Mouse (Mus musculus) Patski (cell line): ENCODE measurements around the gene Dclre1a. TPM values are rescaled to one million over a fixed set of nuclear protein-coding genes. Genes with fewer than 3 reads are reported as not detected.

Source experiments
- ATAC-seq: fragments of 100-300 bp; one replicate; pipeline ENCODE4 v1.8.0; 2021
- CTCF ChIA-PET: fragments of 350-600 bp; sonication (Branson Sonifier 250); formaldehyde crosslinking; loops from one replicate; lab custom pipeline; 2022; ENCODE audit warnings: inconsistent platforms; lab: Charles Lee
- POLR2A ChIA-PET: fragments of 350-600 bp; sonication (Branson Sonifier 250); formaldehyde crosslinking; loops from one replicate; lab custom pipeline; 2022; ENCODE audit warnings: antibody characterized with exemption, inconsistent platforms; lab: Charles Lee
- DNase-seq: peaks from one replicate; pipeline ENCODE4 v3.0.0-alpha.2; 2011; ENCODE audit warnings: low read depth, low spot score
- H3K27me3 ChIP-seq: fragments of 371-371 bp; one replicate; pipeline ENCODE4 v1.5.1; 2021
- CTCF ChIP-seq: fragments of 100-300 bp; IDR thresholded peaks from one replicate; pipeline ENCODE4 v1.5.1; 2021
- in situ Hi-C: fragments of 300-500 bp; cut with MboI; formaldehyde crosslinking; loops from 3 replicates; pipeline ENCODE4 v1.11.1; 2018; ENCODE audit warnings: low pct_unique_long_range_greater_than_20kb, mixed read lengths
- polyA plus RNA-seq: library from polyadenylated mRNA; unstranded; gene quantifications from one replicate; pipeline ENCODE4 v1.2.3, GENCODE M21; 2021

The Dclre1a gene
- polyA plus RNA-seq, 1 experiment from 2014 or later: 19.6 TPM

DNA sequence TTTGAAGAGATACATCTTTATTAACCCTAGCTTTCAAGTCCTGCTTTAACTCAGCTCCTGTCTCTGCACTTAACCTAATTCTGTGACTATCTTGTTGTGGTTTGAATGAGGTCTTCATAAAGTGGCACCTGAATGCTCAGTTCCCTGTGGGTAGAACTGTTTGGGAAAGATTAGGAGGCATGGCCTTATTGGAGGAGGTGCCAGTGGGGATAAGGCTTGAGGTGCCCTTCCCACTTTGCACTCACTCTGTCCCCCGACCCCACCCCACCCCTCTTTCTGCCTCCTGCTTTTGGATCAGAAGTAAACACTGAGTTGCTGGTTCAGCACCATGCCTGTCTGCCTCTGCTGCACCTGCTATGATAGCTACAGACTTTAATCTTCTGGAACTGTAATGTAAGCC lies 29.8 kb upstream of the Dclre1a start:
- DNase-seq (no peak), ATAC-seq (no peak)
- in situ Hi-C loops: no loop called here
- ChIA-PET POLR2A (interaction anchor here (0.6 kb wide), 1 partner anchor 83 kb away, joined by 4 read pairs; no protein-coding TSS in a partner anchor), CTCF (interaction anchor here (3.5 kb wide), 1 partner anchor 12 kb away, joined by 13 read pairs; no protein-coding TSS in a partner anchor)
- H3K27me3 ChIP-seq: no peaks in the 10 kb centered on the region
- TF ChIP-seq CTCF: no peak

DNA sequence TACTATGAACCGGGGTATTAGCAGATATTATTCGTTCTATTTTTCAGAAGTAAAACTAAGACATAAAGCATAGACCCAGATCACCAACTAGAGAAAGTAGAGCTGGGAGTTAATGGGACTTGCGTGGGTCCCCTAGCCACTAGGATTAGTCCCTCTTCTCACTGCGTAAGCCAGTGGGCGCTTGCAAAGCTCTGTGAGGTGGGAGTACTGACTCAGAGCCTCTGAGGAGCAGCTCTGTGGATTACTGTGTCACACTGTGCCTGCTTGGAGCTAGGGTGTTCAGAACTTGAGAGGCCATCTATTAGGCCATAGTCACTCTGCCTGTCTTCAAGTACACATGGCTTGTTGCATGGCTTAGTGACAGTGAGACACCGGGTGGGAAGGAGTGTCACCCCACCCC lies 25.2 kb upstream of the Dclre1a start:
- POLR2A ChIA-PET: interaction anchor here (1.0 kb wide), 1 partner anchor 8 kb away, joined by 3 read pairs; no protein-coding TSS in a partner anchor
- ATAC-seq (no peak), DNase-seq (no peak)
- TF ChIP-seq CTCF: no peak
- CTCF ChIA-PET: interaction anchor here (1.2 to 1.3 kb wide), 2 partner anchors 22 to 150 kb away, joined by 3 to 4 read pairs; no protein-coding TSS in a partner anchor
- H3K27me3 ChIP-seq: no peaks in the 10 kb centered on the region
- in situ Hi-C loops: no loop called here

DNA sequence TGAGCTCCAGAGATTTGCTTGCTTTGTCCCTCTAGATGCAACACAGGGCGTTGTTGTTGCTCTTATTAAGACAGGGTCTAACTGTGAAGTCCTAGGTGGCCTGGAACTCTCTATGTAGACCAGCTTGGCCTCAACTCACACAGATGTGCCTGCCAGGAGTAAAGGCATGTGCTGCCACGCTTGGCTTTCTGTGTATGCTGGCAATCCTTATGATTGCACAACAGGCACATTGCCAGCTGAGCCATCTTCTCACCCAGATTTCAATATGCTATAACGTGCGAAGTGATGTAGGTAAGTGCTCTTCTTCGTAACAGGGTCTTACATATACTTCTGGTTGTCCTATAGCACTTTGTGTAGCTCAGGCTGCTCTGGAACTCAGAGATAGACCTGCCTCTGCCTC lies 23.9 kb upstream of the Dclre1a start:
- CTCF ChIA-PET: interaction anchor here (1.2 kb wide), 4 partner anchors 11 to 193 kb away, joined by 3 read pairs; no protein-coding TSS in a partner anchor
- no peak for DNase-seq
- no peaks in the 10 kb centered on the region for H3K27me3 ChIP-seq
- no peak for ATAC-seq
- POLR2A ChIA-PET: interaction anchor here (1.3 kb wide), 1 partner anchor 11 kb away, joined by 3 read pairs; no protein-coding TSS in a partner anchor
- in situ Hi-C loops: no loop called here
- no peak for TF ChIP-seq CTCF

DNA sequence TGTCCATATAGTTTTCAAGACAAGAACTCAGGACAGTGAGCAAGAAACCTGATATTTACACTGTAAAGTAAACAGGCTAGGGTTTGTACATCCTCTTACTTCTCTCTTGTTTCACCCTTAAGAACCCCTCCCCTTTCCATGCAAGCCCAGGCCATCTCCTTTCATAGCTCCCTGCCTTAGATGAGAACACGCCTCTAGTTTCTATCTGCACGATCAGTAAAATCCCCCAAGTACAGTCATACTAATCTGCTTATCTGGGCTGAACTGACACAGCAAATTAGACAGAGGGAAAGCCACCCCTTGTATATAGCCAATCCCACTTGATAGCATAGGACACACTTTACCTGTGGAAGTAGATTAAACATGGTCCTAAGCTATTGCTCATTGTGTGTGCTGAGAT lies 23.2 kb upstream of the Dclre1a start:
- in situ Hi-C loops: no loop called here
- DNase-seq: no peak
- no peak for ATAC-seq
- POLR2A ChIA-PET: interaction anchor here (1.3 kb wide), 1 partner anchor 12 kb away, joined by 3 read pairs; no protein-coding TSS in a partner anchor
- H3K27me3 ChIP-seq: no peaks in the 10 kb centered on the region
- TF ChIP-seq CTCF: no peak
- CTCF ChIA-PET: interaction anchor here (0.7 to 1.2 kb wide), 3 partner anchors 15 to 194 kb away, joined by 3 read pairs; no protein-coding TSS in a partner anchor

DNA sequence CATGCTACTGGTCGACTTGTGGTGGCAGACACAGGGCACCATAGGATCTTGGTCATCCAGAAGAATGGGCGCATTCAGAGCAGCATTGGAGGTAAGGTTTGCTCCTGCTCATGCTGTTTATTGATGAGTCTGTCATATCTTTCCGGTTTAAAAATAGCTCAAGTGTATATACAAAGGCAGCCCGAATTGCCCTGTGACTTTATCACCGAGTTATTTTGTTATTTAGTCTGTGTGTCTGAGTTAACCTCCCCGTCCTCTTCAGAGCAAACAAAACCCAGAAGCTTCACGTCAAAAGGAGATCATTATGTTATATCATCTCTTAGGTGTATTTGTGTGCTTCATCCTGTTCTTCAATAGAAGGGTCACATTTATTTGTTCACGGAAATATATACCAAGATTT lies 22.8 kb upstream of the Dclre1a start:
- no peak for DNase-seq
- CTCF ChIA-PET: interaction anchor here (0.7 kb wide), 1 partner anchor 15 kb away, joined by 3 read pairs; no protein-coding TSS in a partner anchor
- POLR2A ChIA-PET: no interaction called here
- TF ChIP-seq CTCF: no peak
- in situ Hi-C loops: no loop called here
- no peak for ATAC-seq
- no peaks in the 10 kb centered on the region for H3K27me3 ChIP-seq

DNA sequence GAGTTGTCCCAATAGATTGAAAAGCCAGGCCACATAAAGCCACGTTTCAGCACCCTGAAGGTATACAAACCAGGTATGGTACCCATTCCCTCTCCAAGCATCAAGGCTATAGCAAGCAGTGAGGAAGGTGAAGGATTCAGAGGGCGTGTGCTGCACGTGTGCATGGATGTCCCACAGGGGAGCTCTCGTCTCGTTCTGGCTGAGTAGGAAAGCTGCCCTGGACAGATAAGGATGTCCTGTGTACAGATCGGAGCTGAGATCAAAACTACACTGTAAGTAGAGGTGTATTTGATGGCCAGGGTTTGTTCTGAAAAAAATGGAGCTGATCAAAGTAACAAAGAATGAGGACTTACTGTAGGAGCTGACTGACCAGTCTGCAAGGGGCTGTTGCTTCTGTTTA lies 18.9 kb upstream of the Dclre1a start:
- POLR2A ChIA-PET: interaction anchor here (0.6 to 1.2 kb wide), 2 partner anchors 44 to 208 kb away, joined by 3 read pairs; no protein-coding TSS in a partner anchor
- in situ Hi-C loops: loop anchor here (5.0 kb wide), 1 partner anchor 210 kb away; no protein-coding TSS in a partner anchor
- ATAC-seq (no peak), DNase-seq (no peak)
- CTCF ChIA-PET: interaction anchor here (1.0 to 2.1 kb wide), 6 partner anchors 10 to 211 kb away, joined by 3 to 13 read pairs (median 4); no protein-coding TSS in a partner anchor
- TF ChIP-seq CTCF: no peak
- no peaks in the 10 kb centered on the region for H3K27me3 ChIP-seq

DNA sequence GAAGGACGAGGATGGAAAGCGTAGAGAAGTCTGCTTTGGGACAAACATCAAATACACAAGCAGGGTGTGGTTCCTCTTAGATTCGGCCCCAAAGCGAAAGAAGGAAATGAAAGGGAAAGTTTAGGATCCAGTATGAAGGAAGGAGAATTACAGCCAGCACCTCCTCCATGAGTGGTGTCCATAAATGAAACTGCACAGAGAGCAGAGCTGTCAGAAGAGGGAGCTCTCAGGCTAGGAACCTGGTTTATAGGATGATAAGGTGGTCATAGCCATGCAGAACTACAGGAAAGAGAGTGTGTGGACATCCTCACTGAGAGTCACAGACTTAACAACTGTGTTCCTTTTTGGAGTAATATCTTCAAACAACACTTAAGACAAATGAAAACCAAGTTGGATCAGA lies 18.0 kb upstream of the Dclre1a start:
- TF ChIP-seq CTCF: peak; percentile 79
- ChIA-PET POLR2A (interaction anchor here (0.6 to 0.8 kb wide), 4 partner anchors 8 to 344 kb away, joined by 3 to 4 read pairs (median 4); no protein-coding TSS in a partner anchor), CTCF (interaction anchor here (0.6 to 2.1 kb wide), 15 partner anchors 11 to 220 kb away, joined by 3 to 13 read pairs (median 3); no protein-coding TSS in a partner anchor)
- in situ Hi-C loops: loop anchor here (5.0 kb wide), 1 partner anchor 211 kb away; no protein-coding TSS in a partner anchor
- DNase-seq (no peak), ATAC-seq (no peak)
- no peaks in the 10 kb centered on the region for H3K27me3 ChIP-seq

DNA sequence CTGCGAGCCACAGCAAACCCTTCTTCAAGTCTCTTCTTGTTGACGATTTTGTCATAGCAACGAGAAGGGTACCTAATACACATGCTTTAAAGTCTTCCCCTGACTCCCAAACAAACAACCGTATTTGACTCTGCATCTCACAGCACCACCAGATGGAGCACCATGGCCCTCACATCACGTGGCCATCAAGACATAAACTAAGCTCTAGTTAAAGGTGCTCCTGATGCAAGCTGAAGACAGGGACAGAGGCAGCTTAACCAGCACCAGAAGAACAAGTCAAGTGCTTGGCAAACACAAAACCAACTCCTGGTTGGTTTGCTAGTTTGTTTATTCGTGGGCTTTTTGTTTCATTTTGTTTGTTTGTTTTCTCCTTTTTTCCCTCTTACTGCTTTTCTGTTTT lies 17.3 kb upstream of the Dclre1a start:
- DNase-seq: no peak
- in situ Hi-C loops: loop anchor here (5.0 kb wide), 1 partner anchor 212 kb away; no protein-coding TSS in a partner anchor
- no peak for TF ChIP-seq CTCF
- H3K27me3 ChIP-seq: no peaks in the 10 kb centered on the region
- ChIA-PET CTCF (interaction anchor here (0.7 to 2.1 kb wide), 12 partner anchors 11 to 221 kb away, joined by 3 to 13 read pairs (median 4); no protein-coding TSS in a partner anchor), POLR2A (interaction anchor here (0.6 to 0.8 kb wide), 3 partner anchors 8 to 136 kb away, joined by 3 to 4 read pairs (median 3); no protein-coding TSS in a partner anchor)
- ATAC-seq: no peak

DNA sequence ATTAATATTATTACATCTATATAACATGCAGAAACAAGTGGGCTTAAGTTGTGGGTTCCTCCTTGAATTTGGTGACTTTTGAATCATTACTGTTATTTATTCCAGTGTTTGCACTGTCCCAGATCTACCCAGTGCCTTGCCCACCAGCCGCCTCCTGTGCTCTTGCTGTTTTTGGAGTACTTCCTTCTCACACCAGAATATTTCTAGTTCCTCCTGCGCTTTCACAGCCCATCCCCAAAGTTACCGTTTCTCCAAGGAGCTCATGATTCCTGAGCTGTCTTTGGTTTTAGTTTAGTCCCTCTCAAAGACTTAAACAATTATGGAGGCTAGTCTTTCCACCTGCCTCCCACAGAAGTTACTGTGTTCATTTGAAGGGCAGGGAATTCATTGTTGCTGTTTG lies 15.4 kb upstream of the Dclre1a start:
- DNase-seq: no peak
- CTCF ChIA-PET: no interaction called here
- POLR2A ChIA-PET: no interaction called here
- in situ Hi-C loops: no loop called here
- TF ChIP-seq CTCF: no peak
- H3K27me3 ChIP-seq: no peaks in the 10 kb centered on the region
- ATAC-seq: no peak

DNA sequence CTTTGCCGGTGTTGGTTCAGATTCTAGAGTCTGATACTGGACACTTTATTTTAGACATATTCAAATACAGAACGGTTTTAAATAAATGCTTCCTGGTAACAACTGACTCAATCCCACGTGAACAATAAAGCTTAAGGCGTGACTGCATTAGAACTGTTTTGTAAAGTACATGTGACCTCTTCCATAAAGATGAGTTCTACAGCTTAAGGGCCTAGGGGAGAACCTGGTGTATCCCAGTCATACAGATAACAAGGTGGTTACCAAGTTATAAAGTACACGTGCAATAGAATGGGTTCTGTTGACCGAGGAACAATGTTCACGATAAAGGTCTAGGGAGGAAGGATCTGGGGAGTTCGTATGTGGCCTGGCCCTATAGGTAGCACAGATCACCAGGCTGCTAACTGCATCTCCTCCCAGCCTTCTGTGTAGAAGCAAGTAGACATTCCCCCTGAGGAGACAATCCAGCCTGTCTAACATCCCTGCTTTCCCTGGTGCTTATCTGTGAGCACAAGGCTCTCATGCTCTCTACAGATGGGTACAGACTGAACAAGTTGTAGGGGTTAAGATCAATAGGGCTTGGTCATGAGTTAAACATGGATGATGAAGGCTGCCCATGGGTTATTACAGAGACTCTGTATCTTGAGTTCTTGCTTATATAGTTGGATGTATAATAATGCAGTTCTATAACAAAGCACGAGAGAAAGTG lies 14.6 kb upstream of the Dclre1a start:
- ChIA-PET CTCF (no interaction called here), POLR2A (no interaction called here)
- H3K27me3 ChIP-seq: no peaks in the 10 kb centered on the region
- ATAC-seq (no peak), DNase-seq (no peak)
- TF ChIP-seq CTCF: no peak
- in situ Hi-C loops: no loop called here
